Mouse (Mus musculus): ENCODE data around the gene Mrpl45.

- TF ChIP-seq CTCF (IDR thresholded peaks at IDR 0.05; ENCODE audit: low read depth, low read length), result no peak
- TF ChIP-seq POLR2A (IDR thresholded peaks at IDR 0.05; ENCODE audit: insufficient read depth, low read length), result no peak
- no peak for TF ChIP-seq EP300 (IDR thresholded peaks at IDR 0.05; ENCODE audit: insufficient read depth, low read depth, low read length)
Measured at GRCm38 (mm10) chr11:97314751-97315503, 589 bp upstream of the Mrpl45 start.
